Mouse (Mus musculus): ENCODE results near the gene Pomt1. TPM values are rescaled to one million over a fixed set of nuclear protein-coding genes. Genes with fewer than 3 reads are reported as not detected.
"Not testable (repeated sequence)": the region's sequence is repeated elsewhere in the genome, so short reads cannot be mapped to it uniquely, and the experiment has no call there.

The Pomt1 gene
- polyA plus RNA-seq, 1 experiment from 2014 or later: 26.9 TPM

DNA sequence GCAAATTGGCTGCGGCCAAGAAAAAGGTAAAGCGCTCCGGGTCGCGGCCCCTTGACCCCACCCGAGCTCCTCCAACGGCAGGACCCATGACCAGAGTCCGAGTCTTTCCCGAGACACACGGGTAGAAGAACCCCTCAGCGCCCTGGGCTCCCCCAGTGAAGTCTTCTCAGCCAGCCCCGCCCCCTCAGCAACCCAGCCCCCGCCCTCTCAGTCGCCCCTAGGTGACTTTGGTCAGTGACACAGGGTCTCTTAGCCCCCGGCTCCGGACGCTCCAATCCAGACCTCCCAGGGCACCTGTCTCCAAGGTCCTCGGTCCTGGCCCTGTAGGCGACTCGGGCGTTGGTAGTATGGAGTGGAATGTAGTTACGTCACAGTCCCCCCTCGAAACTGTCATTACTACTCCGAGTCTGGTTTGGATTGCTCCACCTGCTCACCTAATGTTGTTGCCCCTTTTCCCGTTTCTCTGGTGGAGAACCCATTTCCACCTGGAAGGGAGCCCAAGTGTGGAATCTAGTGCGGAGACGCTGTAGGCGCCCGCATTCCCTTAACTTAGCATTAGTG, 52.1 kb downstream of the Pomt1 start:
- Histone ChIP-seq H3K9ac (ENCODE audit: low read depth, low read length) (peak overlapping the region; percentile 90), H3K27me3 (replicated peaks; ENCODE audit: control insufficient read depth, insufficient read depth, low read length) (no peaks in the 10 kb centered on the region), H3K9me3 (ENCODE audit: control insufficient read depth, low read length) (no peaks in the 10 kb centered on the region), H3K36me3 (ENCODE audit: control insufficient read depth, insufficient read depth, low read length) (peaks cover 2% of the 10 kb centered on the region), H3K4me2 (ENCODE audit: low read depth, low read length) (peak overlapping the region; percentile 90), H3K4me1 (ENCODE audit: control insufficient read depth, insufficient read depth, low read length) (peaks cover 18% of the 10 kb centered on the region), H3K4me3 (ENCODE audit: low read length) (peak overlapping the region; percentile 78), H3K27ac (ENCODE audit: low read length) (peak overlapping the region; percentile 69)
- under 1% methylated on average over 29 of the region's 29 CpGs for WGBS
- ATAC-seq: peak; percentile 66

DNA sequence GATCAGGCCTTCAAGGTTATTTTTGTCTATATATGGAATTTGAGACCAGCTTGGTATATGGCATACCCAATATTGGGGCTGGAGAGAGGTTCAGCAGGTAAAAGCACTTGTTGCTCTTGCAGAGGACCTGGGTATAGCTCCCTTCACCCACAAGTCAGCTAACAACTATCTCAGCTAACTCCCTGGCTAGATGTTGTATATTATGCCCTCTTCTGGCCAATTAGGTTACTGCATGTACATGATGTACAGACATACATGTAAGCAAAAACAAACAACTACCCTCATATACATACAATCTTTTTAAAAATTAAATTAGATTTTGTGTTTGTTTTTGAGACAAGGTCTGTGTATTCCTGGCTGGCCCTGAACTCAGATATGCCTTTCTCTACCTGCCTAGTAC, 53.2 kb downstream of the Pomt1 start:
- Histone ChIP-seq H3K4me2 (ENCODE audit: low read depth, low read length) (peak overlapping the region; percentile 90), H3K27me3 (replicated peaks; ENCODE audit: control insufficient read depth, insufficient read depth, low read length) (no peaks in the 10 kb centered on the region), H3K4me1 (ENCODE audit: control insufficient read depth, insufficient read depth, low read length) (peaks cover 18% of the 10 kb centered on the region), H3K27ac (ENCODE audit: low read length) (no peak overlapping the region), H3K36me3 (ENCODE audit: control insufficient read depth, insufficient read depth, low read length) (peaks cover 6% of the 10 kb centered on the region), H3K4me3 (ENCODE audit: low read length) (peak overlapping the region; percentile 78; the same call in 1 of the 2 replicates), H3K9me3 (ENCODE audit: control insufficient read depth, low read length) (no peaks in the 10 kb centered on the region), H3K9ac (ENCODE audit: low read depth, low read length) (peak overlapping the region; percentile 90; the same call in 1 of the 2 replicates)
- ATAC-seq: no peak

GRCm38 (mm10) chr2:32294348-32294747, 58.0 kb downstream of the Pomt1 start:
- peaks cover 25% of the 10 kb centered on the region for H3K36me3 ChIP-seq (ENCODE audit: control insufficient read depth, insufficient read depth, low read length)
- 83% methylated on average over 8 of the region's 8 CpGs for WGBS

DNA sequence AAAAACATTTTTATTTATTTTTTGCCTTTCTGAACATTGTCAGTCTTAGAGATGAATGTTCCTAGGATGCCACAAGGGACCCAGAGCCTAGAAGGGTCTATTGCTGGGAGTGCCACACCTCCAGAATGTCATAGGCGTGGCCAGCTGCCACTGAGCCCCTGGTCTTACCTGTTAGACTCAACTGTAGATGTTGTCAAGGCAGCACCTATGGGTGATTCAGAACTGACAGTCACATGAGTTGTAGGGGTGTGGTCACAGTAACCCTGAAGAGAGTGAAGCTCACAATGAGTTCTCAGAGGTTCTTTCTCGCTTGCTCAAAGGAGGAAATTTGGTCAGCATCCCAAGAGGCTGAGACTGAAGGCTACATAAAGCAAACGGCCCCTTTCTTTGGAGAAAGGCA, 58.9 kb downstream of the Pomt1 start:
- peak; percentile 64; the same call in 1 of the 2 replicates for ATAC-seq
- Histone ChIP-seq H3K4me3 (ENCODE audit: low read length) (no peak overlapping the region), H3K9ac (ENCODE audit: low read depth, low read length) (no peak overlapping the region), H3K27me3 (replicated peaks; ENCODE audit: control insufficient read depth, insufficient read depth, low read length) (no peaks in the 10 kb centered on the region), H3K36me3 (ENCODE audit: control insufficient read depth, insufficient read depth, low read length) (peaks cover 31% of the 10 kb centered on the region), H3K9me3 (ENCODE audit: control insufficient read depth, low read length) (no peaks in the 10 kb centered on the region), H3K4me2 (ENCODE audit: low read depth, low read length) (no peak overlapping the region), H3K27ac (ENCODE audit: low read length) (no peak overlapping the region), H3K4me1 (ENCODE audit: control insufficient read depth, insufficient read depth, low read length) (no peaks in the 10 kb centered on the region; the same call in 1 of the 2 replicates)
- WGBS: 79% methylated on average over 3 of the region's 3 CpGs

More at GRCm38 (mm10) chr2:32294348-32294747, 58.0 kb downstream of the Pomt1 start:
- H3K9ac ChIP-seq (ENCODE audit: low read depth, low read length): no peak overlapping the region
- H3K4me1 ChIP-seq (ENCODE audit: control insufficient read depth, insufficient read depth, low read length): peaks cover 5% of the 10 kb centered on the region
- no peak overlapping the region for H3K4me2 ChIP-seq (ENCODE audit: low read depth, low read length)
- no peak for ATAC-seq
- H3K4me3 ChIP-seq (ENCODE audit: low read length): no peak overlapping the region
- no peaks in the 10 kb centered on the region for H3K27me3 ChIP-seq (replicated peaks; ENCODE audit: control insufficient read depth, insufficient read depth, low read length)
- no peak overlapping the region for H3K27ac ChIP-seq (ENCODE audit: low read length)
- no peaks in the 10 kb centered on the region for H3K9me3 ChIP-seq (ENCODE audit: control insufficient read depth, low read length)

DNA sequence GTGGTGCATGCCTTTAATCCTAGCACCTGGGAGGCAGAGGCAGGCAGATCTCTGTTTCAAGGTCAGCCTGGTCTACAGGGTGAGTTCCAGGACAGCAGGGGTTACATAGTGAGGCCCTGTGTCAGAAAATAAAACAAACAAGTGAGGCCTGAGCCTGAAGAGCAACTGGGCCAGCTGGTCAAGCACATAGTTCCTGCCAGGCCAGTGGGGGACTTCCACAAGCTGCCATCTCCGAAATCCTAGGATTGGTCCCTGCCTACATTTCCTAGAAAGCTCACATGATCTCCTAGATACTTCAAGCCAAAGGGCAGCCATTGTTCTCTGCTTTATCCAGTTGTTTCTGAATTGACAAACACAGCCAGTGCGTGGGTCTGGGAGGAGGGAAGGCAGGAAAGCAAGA, 59.5 kb downstream of the Pomt1 start:
- H3K9me3 ChIP-seq (ENCODE audit: control insufficient read depth, low read length); H3K27ac ChIP-seq (ENCODE audit: low read length); H3K27me3 ChIP-seq (replicated peaks; ENCODE audit: control insufficient read depth, insufficient read depth, low read length); H3K4me3 ChIP-seq (ENCODE audit: low read length); ATAC-seq; H3K4me1 ChIP-seq (ENCODE audit: control insufficient read depth, insufficient read depth, low read length); H3K4me2 ChIP-seq (ENCODE audit: low read depth, low read length); H3K9ac ChIP-seq (ENCODE audit: low read depth, low read length): not testable (repeated sequence)
- H3K36me3 ChIP-seq (ENCODE audit: control insufficient read depth, insufficient read depth, low read length): peaks cover 31% of the 10 kb centered on the region
- 83% methylated on average over 2 of the region's 2 CpGs for WGBS

DNA sequence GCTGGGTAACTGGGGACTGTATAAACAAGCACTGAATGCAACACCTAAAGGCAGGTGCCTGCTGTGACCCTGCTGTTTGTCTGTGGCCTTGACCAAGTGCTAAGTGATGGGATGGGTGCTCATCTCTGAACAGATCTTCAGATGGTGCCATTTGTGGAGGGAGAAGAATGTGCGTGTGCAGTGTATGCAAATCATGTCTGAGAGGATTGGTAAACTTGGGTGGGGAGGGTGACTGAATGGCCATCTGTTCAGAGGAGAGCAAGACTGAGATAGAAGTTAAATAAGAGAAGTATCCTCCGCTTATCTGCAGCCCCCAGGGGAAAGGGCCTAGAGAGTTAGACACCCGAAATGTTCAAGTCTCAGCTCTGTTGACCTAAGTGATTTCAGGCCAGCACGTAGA, 63.1 kb downstream of the Pomt1 start:
- Histone ChIP-seq H3K4me2 (ENCODE audit: low read depth, low read length) (no peak overlapping the region), H3K27me3 (replicated peaks; ENCODE audit: control insufficient read depth, insufficient read depth, low read length) (no peaks in the 10 kb centered on the region), H3K9me3 (ENCODE audit: control insufficient read depth, low read length) (no peaks in the 10 kb centered on the region), H3K4me3 (ENCODE audit: low read length) (no peak overlapping the region), H3K27ac (ENCODE audit: low read length) (no peak overlapping the region), H3K36me3 (ENCODE audit: control insufficient read depth, insufficient read depth, low read length) (peaks cover 37% of the 10 kb centered on the region), H3K9ac (ENCODE audit: low read depth, low read length) (no peak overlapping the region), H3K4me1 (ENCODE audit: control insufficient read depth, insufficient read depth, low read length) (no peaks in the 10 kb centered on the region)
- 92% methylated on average over 4 of the region's 4 CpGs for WGBS
- ATAC-seq: no peak

- Histone ChIP-seq H3K27ac (ENCODE audit: low read length) (no peak overlapping the region), H3K36me3 (ENCODE audit: control insufficient read depth, insufficient read depth, low read length) (peaks cover 33% of the 10 kb centered on the region), H3K9ac (ENCODE audit: low read depth, low read length) (no peak overlapping the region), H3K4me2 (ENCODE audit: low read depth, low read length) (no peak overlapping the region), H3K9me3 (ENCODE audit: control insufficient read depth, low read length) (no peaks in the 10 kb centered on the region), H3K27me3 (replicated peaks; ENCODE audit: control insufficient read depth, insufficient read depth, low read length) (no peaks in the 10 kb centered on the region), H3K4me1 (ENCODE audit: control insufficient read depth, insufficient read depth, low read length) (no peaks in the 10 kb centered on the region), H3K4me3 (ENCODE audit: low read length) (no peak overlapping the region)
- no peak for ATAC-seq
- 90% methylated on average over 10 of the region's 10 CpGs for WGBS
Measured at GRCm38 (mm10) chr2:32302952-32303351, 66.6 kb downstream of the Pomt1 start.

DNA sequence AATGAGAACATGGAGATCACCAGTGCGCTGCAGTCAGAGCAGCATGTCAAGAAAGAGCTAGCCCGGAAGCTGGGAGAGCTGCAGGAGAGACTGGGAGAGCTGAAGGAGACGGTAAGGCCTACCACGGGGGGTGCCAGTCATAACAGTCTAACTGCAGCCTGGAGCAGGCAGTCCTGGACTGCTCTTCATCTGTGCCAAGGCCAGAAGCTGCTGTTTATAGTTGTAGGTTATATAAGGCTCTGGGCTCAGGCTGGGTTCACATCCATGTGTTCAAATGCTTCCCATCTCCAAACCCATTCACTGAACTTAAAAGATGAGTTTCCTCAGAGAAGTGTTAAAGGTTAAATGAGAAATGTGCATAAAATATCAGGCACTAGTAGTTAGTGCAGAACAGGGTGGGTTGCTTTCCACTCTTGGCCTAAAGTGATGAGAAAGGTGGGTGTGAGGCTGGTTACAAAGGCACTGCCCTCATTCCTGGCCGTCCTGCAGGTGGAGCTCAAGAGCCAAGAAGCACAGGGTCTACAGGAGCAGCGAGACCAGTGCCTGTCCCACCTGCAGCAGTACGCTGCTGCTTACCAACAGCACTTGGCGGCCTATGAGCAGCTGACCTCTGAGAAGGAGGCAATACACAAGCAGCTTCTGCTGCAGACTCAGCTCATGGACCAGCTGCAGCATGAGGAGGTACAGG, 67.9 kb downstream of the Pomt1 start:
- Histone ChIP-seq H3K27me3 (replicated peaks; ENCODE audit: control insufficient read depth, insufficient read depth, low read length) (no peaks in the 10 kb centered on the region), H3K4me2 (ENCODE audit: low read depth, low read length) (no peak overlapping the region), H3K9ac (ENCODE audit: low read depth, low read length) (no peak overlapping the region), H3K27ac (ENCODE audit: low read length) (no peak overlapping the region), H3K36me3 (ENCODE audit: control insufficient read depth, insufficient read depth, low read length) (peaks cover 24% of the 10 kb centered on the region), H3K9me3 (ENCODE audit: control insufficient read depth, low read length) (no peaks in the 10 kb centered on the region), H3K4me3 (ENCODE audit: low read length) (no peak overlapping the region), H3K4me1 (ENCODE audit: control insufficient read depth, insufficient read depth, low read length) (no peaks in the 10 kb centered on the region)
- ATAC-seq: peak; percentile 48; the same call in 1 of the 2 replicates
- 53% methylated on average over 8 of the region's 8 CpGs for WGBS
